Mouse (Mus musculus) erythroblast, embryonic 14.5 days (primary cell): ENCODE measurements around the gene Fbxo30. TPM values are rescaled to one million over a fixed set of nuclear protein-coding genes. Genes with fewer than 3 reads are reported as not detected.

Source experiments
- H3K27me3 ChIP-seq: 2 replicates; pipeline ENCODE4 v1.6.1; 2012; ENCODE audit warnings: inconsistent platforms; ENCODE audit not compliant: control insufficient read depth
- H3K36me3 ChIP-seq: 2 replicates; pipeline ENCODE4 v1.6.1; 2012; ENCODE audit warnings: mild to moderate bottlenecking, inconsistent platforms; ENCODE audit not compliant: control insufficient read depth
- H3K4me1 ChIP-seq: 2 replicates; pipeline ENCODE4 v1.6.1; 2012; ENCODE audit warnings: inconsistent platforms; ENCODE audit not compliant: control insufficient read depth
- H3K4me3 ChIP-seq: replicated peaks from 2 replicates; pipeline ENCODE3; 2012; ENCODE audit warnings: moderate library complexity, mild to moderate bottlenecking, inconsistent platforms
- H3K9me3 ChIP-seq: 2 replicates; pipeline ENCODE4 v1.6.1; 2012; ENCODE audit warnings: low read length, inconsistent platforms, mixed read lengths; ENCODE audit not compliant: control insufficient read depth
- GATA1 ChIP-seq: IDR thresholded peaks from 2 replicates; pipeline ENCODE4 v1.6.1; 2012; ENCODE audit warnings: low read length, inconsistent platforms, mixed read lengths
- TAL1 ChIP-seq: IDR thresholded peaks from 3 replicates; pipeline ENCODE4 v1.6.1; 2012; ENCODE audit warnings: low read length, inconsistent platforms, mixed read lengths
- polyA plus RNA-seq: library from polyadenylated mRNA; stranded (reverse); fragments of >175 nt; gene quantifications from 2 replicates; pipeline ENCODE4 v1.2.3, GENCODE M21; 2012

Fbxo30 gene
- polyA plus RNA-seq, 1 experiment = 1.2 TPM

- H3K4me1 ChIP-seq = peaks cover 38% of the 10 kb centered on the region
- no peak for TF ChIP-seq TAL1
- H3K9me3 ChIP-seq = no peaks in the 10 kb centered on the region
- no peaks in the 10 kb centered on the region for H3K27me3 ChIP-seq
- H3K4me3 ChIP-seq = no peak overlapping the region
- no peaks in the 10 kb centered on the region; the same call in 1 of the 2 replicates for H3K36me3 ChIP-seq
These were observed 38.4 kb downstream of the Fbxo30 start for GRCm38 (mm10) chr10:11319446-11319970.

DNA sequence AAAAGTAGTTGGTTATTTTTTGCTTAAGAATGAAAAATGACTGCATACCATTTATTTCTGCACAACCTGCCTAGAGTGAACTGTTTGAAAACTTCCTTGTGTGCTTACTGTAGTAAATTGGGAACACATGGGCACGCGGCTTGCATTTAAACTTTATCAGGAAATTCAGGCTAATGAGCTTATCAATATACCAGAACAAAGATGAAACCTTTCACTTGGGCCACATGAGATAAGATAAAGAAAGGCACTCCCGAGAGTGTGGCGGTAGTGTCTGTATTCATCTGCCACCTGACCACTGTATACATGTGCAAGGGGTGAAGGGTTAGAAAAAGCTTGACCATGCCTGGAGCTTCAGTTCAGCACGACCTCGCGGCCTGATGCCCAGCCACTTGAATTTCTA is 41.2 kb downstream of the Fbxo30 start:
- TF ChIP-seq TAL1 (no peak), GATA1 (no peak)
- H3K36me3 ChIP-seq = no peaks in the 10 kb centered on the region; the same call in 1 of the 2 replicates
- H3K27me3 ChIP-seq = no peaks in the 10 kb centered on the region
- no peaks in the 10 kb centered on the region for H3K9me3 ChIP-seq
- peaks cover 48% of the 10 kb centered on the region for H3K4me1 ChIP-seq
- H3K4me3 ChIP-seq = no peak overlapping the region

DNA sequence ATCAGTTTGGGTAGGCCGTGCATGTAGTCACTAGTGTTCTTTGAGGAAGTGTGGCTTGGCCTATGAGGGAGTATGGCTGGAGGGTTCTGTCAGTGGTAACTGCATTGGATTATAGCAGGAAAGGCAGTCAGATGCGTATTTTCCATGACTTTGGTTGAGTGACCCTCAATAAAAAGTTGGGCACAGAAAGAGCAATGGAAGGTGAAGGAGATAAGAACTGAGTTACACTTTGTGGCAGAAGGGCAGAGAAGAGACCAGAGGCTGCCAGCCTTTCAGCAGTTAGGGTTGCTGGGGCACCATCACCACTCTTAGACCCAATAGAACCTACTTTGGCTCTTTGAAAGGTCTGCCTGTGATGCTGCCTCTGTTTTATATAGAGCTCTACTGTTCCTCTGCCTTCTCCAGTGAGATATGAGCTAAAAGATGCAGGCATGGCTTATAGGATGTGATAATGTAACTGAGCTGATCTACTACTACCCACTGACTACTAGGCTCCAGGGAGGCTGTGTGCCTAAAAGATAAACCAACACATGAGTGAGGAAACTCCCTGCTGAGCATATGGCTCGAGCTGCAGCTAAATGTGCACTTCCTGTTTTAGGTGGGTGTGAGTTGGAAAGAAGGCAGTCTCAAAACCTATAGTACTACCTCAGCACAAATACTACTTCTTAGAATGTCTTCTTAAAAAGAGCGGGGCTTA is 42.2 kb downstream of the Fbxo30 start:
- H3K4me1 ChIP-seq = peaks cover 48% of the 10 kb centered on the region
- H3K27me3 ChIP-seq = no peaks in the 10 kb centered on the region
- no peaks in the 10 kb centered on the region; the same call in 1 of the 2 replicates for H3K36me3 ChIP-seq
- no peak overlapping the region for H3K4me3 ChIP-seq
- no peaks in the 10 kb centered on the region for H3K9me3 ChIP-seq
- TF ChIP-seq TAL1 (peak; percentile 61), GATA1 (no peak)

GRCm38 (mm10) chr10:11326526-11326925 is 45.4 kb downstream of the Fbxo30 start:
- H3K4me3 ChIP-seq = no peak overlapping the region
- peaks cover 41% of the 10 kb centered on the region for H3K4me1 ChIP-seq
- TF ChIP-seq TAL1 (no peak), GATA1 (no peak)
- no peaks in the 10 kb centered on the region; the same call in 1 of the 2 replicates for H3K36me3 ChIP-seq
- peaks cover 2% of the 10 kb centered on the region; the same call in 1 of the 2 replicates for H3K9me3 ChIP-seq
- no peaks in the 10 kb centered on the region for H3K27me3 ChIP-seq

DNA sequence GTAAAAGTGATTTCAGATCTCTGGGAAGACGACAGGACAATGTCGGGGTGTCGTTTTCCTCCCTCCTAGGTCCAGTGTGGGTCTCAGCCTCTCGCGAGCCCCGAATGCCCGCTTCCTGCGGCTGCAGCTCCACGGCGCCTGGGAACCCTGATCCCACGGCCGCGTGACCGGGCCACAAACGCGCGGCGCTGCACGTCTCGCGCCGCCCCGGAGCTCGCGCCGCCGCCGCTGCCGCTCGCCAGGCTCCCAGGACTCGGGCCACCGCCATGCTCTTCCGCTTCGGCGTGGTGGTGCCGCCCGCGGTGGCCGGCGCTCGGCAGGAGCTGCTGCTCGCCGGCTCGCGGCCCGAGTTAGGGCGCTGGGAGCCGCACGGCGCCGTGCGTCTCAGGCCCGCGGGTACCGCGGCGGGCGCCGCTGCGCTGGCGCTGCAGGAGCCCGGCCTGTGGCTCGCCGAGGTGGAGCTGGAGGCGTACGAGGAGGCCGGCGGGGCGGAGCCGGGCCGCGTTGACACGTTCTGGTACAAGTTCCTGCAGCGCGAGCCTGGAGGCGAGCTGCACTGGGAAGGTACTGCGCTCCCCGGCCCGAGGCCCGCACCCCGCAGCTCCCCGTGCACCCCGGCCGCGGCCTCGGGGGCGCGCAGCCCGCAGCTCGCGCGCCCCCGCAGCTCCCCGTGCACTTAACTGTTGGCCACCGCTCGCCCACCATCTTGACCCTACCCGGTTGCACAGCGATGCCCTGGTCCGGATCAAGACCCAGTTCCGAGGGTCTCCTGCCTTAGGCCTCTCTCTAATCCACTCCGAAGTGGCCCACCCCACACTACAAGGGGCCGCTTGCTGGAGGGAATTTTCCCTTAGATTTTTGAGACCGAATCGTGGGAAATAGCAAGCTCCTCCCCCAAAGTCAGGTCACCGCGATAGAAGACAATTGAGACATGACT is 62.3 kb downstream of the Fbxo30 start, which contains the start of gene Epm2a:
Epm2a (plus strand) TSS at position 200 of the 937 bp plus-strand sequence.
- TF ChIP-seq GATA1 (no peak), TAL1 (no peak)
- H3K4me1 ChIP-seq = peaks cover 17% of the 10 kb centered on the region
- no peaks in the 10 kb centered on the region for H3K9me3 ChIP-seq
- peaks cover 8% of the 10 kb centered on the region for H3K27me3 ChIP-seq
- no peaks in the 10 kb centered on the region for H3K36me3 ChIP-seq
- peak within 1 kb of the TSS; percentile 73 for H3K4me3 ChIP-seq

DNA sequence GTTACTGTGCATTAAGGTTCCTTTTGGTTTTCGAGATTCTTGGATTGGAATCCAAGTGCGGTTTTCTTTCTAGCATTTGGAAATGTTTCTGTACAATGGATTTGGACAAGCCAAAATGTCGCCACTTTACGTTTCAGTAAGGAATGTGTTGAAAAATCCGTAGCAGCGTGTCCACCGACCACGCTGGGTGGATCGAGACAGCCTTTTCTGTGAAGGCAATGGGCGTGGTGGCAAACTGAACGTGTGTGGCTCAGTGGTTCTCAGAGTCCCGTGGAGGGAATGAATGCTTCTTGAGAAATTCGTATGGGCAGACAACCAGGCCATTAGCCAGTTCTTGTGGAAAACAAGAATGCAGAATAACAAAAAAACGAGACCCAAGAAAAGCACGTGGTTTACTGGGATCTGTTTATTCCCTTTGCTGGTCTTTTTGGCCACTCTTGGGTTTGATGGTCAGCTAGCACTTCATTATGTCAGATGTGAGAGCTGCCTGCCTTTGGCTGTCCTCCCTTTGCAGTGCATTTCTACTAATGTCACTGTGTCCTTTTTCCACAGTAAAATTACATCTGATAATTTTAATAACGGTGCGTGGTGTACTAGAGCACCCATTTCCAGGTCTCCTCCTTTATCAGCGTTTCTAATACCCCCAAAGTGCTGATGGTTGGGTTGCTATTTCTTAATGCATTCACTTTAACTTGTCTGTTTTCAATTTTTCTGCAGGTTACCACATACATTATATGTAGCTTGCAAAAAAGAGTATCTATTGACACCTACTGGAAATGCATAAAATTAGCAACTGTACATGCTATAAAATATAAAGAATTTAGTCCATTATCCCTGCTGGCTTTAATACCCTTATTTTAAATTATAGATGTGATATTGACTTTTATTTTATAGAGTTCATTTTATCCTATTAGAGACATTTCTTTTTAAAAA is 63.7 kb downstream of the Fbxo30 start:
- peaks cover 17% of the 10 kb centered on the region for H3K4me1 ChIP-seq
- no peaks in the 10 kb centered on the region for H3K36me3 ChIP-seq
- H3K4me3 ChIP-seq = no peak overlapping the region
- TF ChIP-seq GATA1 (no peak), TAL1 (no peak)
- H3K27me3 ChIP-seq = peaks cover 8% of the 10 kb centered on the region
- H3K9me3 ChIP-seq = no peaks in the 10 kb centered on the region

Other genes starting within 250 kb of the Fbxo30 start
- gene Grm1, start 199.0 kb upstream of the Fbxo30 start, polyA plus RNA-seq = 0.01 TPM in 2 replicates
- 0.01 TPM in 2 replicates for gene Shprh, start 131.9 kb upstream of the Fbxo30 start, polyA plus RNA-seq
- 0.02 TPM in 1 of 2 replicates, not detected in the other for gene Epm2a, start 62.1 kb downstream of the Fbxo30 start, polyA plus RNA-seq